Mouse (Mus musculus): ENCODE data around the gene Map7.

Map7 gene

DNA sequence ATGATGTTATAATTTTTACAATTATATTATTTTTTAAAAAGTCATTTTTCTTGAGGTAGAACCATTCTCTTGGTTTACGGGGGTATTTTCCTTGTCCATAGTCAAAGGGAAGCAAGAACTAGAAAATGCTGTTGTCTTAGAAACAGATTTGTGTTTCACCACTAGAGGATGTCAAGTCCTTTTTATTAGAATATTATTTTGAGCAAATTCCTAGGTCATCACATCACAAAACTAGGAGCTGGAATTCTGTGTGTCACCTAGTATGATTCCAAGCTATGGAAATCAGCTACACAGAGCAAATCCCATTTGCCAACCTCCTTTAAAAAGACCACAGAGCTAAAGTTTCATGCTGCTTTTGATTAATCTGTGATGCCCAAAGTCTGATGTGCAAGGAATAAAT, 3.9 kb downstream of the Map7 start:
- in situ Hi-C loops (cut with MboI, MseI), result no loop called here

DNA sequence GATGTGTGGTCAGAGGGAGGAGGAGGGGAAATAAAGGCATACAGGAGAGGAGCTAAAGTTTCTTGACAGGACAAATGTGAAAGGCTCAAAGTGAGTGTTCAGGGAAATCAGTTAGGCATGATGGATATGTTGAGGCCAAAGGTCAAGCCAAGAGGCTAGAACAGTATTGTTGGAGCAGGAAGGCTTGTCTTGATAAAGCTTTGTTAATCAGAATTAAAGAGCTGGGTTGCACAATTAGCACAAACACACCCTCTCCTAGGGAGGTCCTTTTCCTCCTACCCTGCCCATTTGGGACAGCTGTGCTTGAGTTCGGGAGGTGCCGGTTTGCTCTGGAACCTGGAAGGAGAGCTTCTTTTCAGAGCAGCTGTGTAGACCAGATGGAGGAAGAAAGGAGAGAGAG, 5.2 kb downstream of the Map7 start:
- in situ Hi-C loops (cut with MboI, MseI), result no loop called here

DNA sequence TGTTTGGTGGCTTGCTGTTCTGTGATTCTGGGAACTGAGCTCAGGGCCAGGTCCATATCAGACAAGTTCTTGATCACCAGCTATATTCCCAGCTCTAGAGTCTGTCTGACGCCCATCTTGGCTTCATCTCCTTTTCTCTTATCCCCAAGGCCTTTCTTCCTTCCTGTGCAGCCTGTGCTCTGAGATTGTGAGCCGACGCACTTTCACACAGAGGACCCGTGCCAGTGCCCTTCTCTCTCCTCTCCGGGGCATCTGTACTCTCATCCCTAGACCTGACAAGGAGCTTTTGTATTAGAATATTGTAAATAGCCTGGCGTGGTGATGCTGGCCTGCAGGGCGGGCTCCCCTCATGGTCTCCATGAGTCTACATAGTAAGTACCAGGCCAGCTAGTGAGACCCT, 7.1 kb downstream of the Map7 start:
- in situ Hi-C loops (cut with MboI, MseI), result no loop called here

GRCm38 (mm10) chr10:20157021-20157726, 8.9 kb downstream of the Map7 start:
- in situ Hi-C loops (cut with MboI, MseI), result no loop called here

- in situ Hi-C loops (cut with MboI, MseI), result no loop called here
Measured at GRCm38 (mm10) chr10:20158756-20159155, 10.5 kb downstream of the Map7 start.

- in situ Hi-C loops (cut with MboI, MseI), result no loop called here
Measured at GRCm38 (mm10) chr10:20159308-20159707, 11.0 kb downstream of the Map7 start.

- in situ Hi-C loops (cut with MboI, MseI), result no loop called here
Measured at GRCm38 (mm10) chr10:20160914-20161313, 12.6 kb downstream of the Map7 start.

GRCm38 (mm10) chr10:20164810-20165209, 16.5 kb downstream of the Map7 start:
- in situ Hi-C loops (cut with MboI, MseI), result no loop called here

DNA sequence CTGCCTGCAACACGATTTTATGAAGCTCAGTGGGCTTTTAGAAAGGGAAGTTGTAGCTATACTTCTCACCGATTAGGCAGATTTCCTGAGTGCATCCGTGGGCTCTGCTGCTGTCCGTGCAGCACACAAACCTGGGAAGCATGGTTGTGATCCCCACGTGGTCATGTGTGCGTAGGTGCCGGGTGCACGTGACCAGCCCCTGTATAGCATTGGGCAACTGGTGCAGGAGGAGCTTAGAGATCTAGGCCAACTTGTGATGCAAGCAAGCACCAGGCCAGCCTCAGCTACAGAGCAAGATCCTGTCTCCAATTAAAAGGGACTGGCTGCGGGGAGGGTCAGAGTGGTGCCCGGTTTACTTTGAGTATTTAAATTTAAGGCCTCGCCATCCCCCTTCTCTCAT, 18.5 kb downstream of the Map7 start:
- in situ Hi-C loops (cut with MboI, MseI), result no loop called here

DNA sequence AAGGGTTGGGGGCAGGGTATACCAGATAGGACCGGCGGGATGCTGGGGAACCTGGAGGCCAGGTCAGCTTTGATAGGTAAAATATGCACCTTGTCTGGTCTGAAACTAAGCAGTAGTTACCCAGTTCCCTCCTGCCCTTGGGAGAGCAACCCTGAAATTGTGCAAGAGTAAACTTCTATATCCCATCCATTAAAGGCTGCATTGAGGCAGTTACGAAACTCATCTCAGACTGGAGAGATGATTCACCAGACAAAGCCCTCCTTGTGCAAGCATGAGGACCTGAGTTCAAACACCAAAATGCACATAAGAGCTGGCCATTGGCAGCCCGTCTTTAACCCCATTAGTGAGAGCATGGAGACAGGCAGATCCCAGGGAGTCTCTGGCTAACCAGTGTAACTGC, 19.2 kb downstream of the Map7 start:
- in situ Hi-C loops (cut with MboI, MseI), result no loop called here

DNA sequence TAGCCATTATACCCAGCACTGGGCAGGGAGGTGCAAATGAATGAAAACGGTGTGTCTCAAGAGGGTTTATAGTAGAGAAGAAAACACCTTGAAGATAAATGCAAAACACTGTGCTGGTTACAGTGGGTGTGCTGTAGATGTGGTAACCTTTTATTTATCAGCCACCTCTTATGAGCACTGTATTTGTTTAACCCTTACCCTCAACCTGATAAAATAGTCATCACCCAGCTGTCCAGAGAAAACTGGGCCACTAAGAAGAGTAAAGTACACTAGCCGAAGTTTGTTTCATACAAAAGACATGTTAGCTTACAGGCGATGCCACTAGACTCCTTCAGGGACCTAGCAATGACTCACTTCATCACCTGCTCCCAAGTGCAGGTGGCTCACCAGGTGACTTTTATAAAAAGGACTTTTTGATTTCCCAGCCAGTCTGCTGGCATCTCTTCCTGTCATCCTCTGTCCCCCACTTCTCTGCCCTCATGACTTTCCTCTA, 21.0 kb downstream of the Map7 start:
- in situ Hi-C loops (cut with MboI, MseI), result no loop called here

- in situ Hi-C loops (cut with MboI, MseI), result no loop called here
Measured at GRCm38 (mm10) chr10:20169927-20170604, 21.8 kb downstream of the Map7 start.

GRCm38 (mm10) chr10:20170605-20171088, 22.4 kb downstream of the Map7 start:
- in situ Hi-C loops (cut with MboI, MseI), result no loop called here

DNA sequence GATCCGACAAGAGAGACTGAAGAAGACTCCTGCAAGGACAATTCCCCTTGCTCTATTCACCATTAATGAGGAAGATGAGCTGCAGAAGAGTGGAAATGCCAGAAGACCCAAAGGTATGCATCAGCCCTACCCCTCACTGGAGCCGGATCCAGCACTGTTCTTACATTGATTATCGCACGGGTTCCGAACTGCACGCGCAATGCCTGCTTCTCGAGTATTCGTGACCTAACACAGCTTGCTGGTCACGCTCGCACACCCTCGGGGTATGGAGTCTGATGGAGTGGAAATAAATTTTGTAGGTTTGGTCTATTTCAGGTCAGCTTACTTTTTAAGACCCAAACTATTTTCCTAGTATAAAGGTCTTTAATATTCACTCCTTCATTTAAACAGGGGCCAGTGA, 22.9 kb downstream of the Map7 start:
- in situ Hi-C loops (cut with MboI, MseI), result no loop called here

DNA sequence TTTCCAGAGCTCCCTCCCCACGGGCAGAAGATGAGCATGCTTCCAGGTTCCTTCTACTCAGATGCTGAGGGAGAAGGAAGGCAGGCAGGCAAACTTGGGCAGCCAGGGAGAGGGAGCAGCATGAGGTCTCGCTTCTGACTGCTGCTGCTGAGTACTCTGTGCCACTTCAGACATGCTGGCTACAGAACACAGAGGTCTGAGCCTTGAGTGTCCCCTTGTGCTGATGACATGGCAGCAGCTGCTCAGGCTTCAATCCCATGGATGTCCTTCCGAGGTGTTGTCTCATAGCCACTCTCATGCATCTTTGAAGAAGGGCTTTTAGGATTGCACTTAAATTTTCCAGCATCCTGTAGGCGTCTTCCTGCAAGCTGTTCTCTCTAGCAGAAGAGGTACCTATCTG, 23.5 kb downstream of the Map7 start:
- in situ Hi-C loops (cut with MboI, MseI), result no loop called here

GRCm38 (mm10) chr10:20173733-20174132, 25.5 kb downstream of the Map7 start:
- in situ Hi-C loops (cut with MboI, MseI), result no loop called here

DNA sequence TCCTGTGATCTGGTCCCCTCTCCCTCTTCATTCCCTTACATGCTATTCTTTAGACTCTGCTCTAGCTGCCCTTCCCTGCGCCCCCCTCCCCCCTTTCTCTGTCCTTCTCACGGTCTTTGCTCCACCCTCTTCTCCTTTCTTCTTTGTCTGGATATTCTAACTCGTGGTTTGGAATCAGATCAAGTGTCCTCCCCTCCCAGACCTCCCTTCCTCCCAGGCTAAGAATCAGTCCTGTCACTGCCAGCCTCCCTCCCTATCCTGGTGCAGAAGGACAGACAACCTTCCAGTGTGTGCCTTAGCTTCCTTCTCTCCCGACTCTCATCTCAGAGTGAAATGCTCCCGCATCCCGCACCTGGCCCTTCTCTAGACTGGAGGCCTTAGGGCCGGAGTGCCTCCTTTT, 27.8 kb downstream of the Map7 start:
- in situ Hi-C loops (cut with MboI, MseI), result no loop called here

DNA sequence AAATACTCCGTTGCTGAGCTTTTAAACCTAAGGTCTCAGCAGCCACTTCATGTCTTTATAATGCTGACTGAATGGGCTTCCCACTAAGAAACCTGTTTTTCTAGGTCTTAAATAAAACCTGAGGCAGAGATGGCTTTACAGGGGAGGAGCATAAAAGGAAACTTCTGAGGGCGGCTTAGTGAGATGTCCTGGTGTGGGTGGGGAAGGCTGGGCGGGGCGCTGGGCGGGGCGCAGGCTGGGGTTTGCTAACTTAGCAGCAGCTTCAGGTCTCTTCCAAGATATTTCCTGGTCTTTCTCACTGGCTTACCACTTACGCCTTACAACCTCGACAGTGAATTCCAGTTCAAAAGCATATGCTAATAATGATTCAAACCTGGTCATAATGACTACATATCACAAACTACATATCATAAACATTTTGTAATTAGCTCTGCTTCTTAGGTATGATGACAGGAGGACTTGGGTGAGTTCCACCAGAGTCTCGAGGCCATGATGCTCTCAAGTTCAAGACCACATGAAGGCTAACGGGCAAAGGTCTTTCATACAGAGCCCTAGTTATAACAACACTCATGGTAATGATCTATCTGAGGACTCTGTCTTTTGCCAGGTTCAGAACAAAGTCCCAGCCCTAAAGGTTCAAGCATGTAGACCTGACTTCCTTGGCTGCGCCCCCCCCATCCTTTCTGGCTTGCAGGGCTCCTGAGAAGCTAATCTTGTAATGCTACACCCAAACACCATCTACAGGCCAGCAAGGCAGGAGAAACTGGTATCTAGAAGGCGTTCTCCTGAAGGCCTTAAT, 30.7 kb downstream of the Map7 start:
- in situ Hi-C loops (cut with MboI, MseI), result no loop called here

- in situ Hi-C loops (cut with MboI, MseI), result no loop called here
Measured at GRCm38 (mm10) chr10:20181198-20181597, 32.9 kb downstream of the Map7 start.

GRCm38 (mm10) chr10:20181680-20182399, 33.6 kb downstream of the Map7 start:
- in situ Hi-C loops (cut with MboI, MseI), result no loop called here

GRCm38 (mm10) chr10:20184326-20184725, 36.1 kb downstream of the Map7 start:
- in situ Hi-C loops (cut with MboI, MseI), result no loop called here

DNA sequence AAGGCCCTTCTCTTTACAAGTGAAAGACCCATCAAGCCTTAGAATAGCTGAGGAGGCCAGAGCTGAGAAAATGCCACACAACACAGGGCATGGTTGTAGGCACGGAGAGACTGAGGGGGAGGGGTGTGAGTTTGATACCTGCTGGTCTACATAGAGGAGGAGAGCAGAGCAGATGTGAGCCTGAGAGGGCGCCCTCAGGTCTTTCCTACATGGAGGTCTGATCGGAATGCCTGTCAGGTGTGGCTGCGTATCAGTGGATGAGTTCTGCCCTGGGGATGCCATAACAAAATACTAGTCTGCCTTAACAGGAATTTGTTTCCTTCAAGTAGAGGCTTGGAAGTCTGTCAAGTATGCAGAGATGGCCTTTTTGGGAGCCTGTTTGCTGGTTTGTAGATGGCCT, 37.0 kb downstream of the Map7 start:
- in situ Hi-C loops (cut with MboI, MseI), result no loop called here
